Mouse (Mus musculus) hindlimb bud, embryonic 11.5 days (tissue): ENCODE data around the gene Tfeb.

ENCODE experiments used
- DNase-seq: peaks from one replicate; pipeline ENCODE4 v3.0.0-alpha.2; 2012; ENCODE audit warnings: low read depth, low spot score; ENCODE audit errors: extremely low spot score

The Tfeb gene

DNA sequence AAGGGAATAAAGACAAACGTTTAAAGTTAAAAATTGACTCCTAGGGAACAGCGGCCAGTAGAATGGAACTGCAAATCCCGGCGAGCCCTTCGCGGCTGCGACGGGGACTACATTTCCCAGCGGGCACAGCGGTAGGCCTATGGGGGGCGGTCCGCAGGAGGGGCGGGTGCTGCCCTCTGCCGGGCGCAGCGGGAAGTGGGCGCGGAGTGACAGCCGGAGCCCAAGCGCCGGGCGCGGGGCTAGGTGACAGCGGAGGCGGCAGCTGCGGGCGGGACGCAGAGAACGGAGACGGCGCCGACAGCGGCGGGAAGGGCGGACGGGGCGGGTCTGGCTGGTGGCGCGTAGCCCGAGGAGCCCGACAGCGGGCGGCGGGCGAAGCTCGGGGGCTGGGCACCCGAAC, at the start of gene Tfeb:
TSS of gene Tfeb (plus strand) at position 175 of the 400 bp plus-strand sequence.
- DNase-seq: no peak

DNA sequence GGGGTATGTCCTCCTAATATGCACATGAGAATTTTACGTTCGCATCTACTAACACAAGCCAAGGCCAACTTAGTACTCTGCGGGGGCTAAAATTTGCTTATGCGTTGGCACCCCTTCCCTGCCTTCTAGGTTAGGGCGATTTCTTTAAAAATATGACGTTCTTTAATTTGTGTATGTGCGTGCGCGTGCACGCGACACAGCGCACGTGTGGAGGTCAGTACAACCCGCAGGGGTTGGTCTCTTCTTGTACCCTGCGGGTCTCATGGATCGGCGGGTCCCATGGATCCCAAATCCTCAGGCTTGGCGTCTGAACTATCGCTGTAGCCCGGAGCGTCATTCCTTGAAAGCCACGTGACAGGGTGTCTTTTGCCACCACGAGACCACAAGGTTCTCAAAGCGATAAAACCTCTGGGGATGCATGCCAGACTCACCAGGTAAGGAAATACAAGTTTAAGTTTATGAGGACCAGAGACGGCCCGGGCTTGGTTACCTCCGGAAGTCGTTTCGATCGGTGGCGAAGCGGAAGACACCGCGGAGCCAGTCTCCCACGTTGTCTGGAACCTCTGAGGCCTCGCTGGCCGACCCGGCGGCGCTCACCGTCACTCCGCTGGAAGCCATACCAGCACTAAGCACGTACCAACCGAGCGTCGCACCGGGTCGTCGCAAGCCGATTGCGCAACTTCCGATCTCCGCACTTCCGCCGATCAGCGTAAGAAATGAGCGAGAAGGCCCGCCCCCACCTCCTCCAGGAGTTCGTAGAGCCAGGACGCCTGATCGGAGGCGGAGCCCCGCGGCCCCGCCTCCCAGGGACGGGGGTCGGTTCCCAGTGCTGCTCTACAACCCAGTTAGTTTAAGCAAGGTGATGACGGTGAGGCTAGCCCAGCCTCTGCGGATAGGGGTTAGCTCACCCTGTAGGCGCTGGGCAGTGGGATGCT, 49.2 kb upstream of the Tfeb start:
- peak; percentile 63 for DNase-seq

DNA sequence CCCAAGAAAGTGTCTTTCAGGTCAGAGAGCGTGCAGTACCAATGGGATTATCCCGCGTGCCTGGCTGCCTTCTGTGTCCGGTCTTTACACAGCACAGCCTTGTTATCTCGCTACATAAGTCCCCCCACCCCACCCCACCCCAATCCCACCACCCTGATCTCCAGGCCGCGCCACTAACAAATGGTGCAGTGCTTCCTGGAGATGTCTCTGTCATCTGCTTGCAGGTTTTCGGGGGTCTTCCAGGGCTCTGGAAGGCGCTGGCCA, 48.6 kb upstream of the Tfeb start, which contains the start of gene Tomm6:
TSS of gene Tomm6 (minus strand) at position 43 of the 264 bp plus-strand sequence.
- DNase-seq: no peak

DNA sequence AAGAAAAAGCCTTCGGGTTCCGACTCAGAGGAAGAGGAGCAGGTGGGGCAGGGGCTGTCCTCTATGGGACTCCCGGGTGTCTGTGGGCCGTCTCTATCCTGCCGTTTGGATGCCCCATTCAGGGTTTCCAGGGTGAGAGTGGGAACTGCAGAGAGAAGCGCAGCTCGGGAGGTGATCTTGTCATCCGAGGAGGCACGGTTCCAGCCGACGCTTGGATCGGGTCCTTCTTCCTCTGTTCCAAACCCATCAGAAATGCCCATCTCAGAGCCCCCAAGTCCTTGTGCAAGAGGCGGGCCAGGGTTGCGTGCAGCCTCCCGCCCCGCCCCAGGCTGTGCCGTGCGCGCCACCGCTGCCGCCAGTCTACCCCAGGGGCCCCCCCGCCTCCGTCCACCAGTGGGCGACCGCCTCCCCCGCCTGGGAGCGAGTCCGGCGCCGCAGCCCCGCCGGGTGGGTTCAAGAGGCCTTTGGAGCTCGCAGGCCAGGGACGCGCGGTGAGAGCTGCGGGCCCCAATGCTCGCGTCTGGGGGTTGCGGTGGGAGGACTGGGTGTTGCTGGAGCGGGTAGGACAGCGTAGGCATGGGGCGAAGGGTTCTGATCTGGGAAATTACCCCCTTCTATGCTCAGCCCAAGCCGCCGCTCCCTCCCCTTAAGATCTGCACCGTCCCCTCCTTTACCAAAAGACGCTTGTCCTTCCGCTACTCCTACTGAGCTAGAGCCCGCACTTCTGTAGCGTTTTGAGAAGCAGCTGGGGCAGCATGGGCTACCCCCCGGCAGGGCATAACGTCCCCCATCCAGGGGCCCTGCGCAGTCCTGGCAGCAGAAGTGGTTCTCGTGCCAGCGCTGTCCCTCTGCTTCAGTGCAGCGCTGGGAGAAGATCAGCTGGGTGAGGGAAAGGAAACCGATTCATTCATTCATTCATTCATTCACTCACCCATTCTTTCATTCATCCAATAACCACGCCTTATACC, 47.9 kb upstream of the Tfeb start, which contains the start of gene Frs3:
TSS of gene Frs3 (plus strand) at position 423 of the 968 bp plus-strand sequence.
- no peak for DNase-seq

DNA sequence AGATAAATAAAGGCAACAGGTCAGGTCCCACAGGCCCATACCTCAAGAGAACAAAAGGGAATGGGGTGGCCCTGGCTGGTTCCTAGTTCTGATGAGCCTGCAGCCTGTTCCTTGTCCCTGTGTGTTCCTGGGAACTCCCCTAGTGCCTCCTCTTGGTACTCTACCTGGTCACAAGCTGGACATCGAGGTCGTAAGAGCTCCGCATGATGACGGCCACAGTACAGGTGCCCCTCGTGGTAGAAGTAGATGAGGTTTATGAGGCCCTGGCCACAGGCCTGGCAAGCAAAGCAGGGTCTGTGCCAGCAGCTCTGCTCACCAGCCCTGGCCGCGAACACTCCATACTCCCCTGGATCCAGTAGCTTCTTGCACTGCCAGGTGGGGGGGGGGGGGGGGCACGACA, 46.9 kb upstream of the Tfeb start:
- no peak for DNase-seq

DNA sequence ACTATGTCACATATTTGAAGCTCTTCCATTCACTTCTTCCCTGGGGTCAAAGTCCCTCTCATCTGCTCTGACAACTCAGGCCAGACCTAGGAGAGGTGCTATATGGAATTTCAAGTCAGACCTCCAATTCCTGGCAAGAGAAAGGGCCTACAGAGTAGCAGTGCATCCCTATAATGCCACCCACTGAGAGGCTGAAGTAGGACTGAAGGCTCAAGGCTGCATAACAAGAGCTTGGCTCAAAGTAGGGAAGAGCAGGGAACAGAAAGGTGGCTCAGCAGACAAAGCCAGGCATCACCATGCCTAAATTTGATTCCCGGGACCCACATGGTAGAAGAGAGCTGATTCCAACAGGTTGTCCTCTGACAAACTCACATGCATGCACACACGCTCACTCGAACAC, 45.2 kb upstream of the Tfeb start:
- no peak for DNase-seq

DNA sequence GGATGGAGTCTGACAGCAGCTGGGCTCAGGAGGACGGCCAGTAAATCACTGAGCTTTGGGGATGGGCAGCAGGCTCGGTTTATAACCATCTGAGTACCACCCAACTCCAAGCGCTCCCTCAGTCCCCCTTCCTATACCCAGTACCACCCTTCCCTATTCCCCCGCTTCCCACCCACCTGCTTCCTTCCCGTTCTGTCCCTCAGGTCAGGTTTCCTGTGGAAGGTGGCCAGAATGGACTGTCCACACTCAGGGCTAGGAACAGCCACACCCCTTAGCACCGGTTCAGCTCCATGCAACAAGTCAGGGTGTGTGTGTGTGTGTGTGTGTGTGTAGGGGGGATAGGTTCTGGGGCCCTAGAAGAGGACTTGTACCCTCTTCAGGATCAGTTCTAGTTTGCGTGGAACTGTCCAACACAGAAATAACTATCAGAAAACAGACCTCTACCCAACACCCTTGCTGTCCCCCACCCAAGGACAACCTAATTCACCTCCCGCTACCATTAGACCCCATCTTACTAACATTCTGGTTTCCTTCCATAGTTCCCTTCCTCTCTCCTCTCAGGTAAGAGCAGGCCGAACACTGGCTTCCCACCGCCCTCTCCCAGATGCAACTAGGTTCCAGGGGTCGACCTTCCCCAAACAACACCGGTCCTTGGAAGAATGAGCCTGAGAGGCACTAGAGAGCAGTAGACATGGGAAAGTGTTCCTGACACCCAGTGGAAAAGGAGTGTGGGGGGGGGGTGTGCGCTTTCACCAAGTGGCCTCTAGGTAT, 43.0 kb upstream of the Tfeb start:
- DNase-seq: no peak

DNA sequence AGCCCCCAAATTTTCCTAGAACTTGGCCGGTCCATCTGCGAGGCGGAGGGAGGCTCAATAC, 42.6 kb upstream of the Tfeb start, which contains the start of gene Gm21981:
TSS of gene Gm21981 (minus strand) at position 14 of the 61 bp plus-strand sequence.
- DNase-seq: no peak

DNA sequence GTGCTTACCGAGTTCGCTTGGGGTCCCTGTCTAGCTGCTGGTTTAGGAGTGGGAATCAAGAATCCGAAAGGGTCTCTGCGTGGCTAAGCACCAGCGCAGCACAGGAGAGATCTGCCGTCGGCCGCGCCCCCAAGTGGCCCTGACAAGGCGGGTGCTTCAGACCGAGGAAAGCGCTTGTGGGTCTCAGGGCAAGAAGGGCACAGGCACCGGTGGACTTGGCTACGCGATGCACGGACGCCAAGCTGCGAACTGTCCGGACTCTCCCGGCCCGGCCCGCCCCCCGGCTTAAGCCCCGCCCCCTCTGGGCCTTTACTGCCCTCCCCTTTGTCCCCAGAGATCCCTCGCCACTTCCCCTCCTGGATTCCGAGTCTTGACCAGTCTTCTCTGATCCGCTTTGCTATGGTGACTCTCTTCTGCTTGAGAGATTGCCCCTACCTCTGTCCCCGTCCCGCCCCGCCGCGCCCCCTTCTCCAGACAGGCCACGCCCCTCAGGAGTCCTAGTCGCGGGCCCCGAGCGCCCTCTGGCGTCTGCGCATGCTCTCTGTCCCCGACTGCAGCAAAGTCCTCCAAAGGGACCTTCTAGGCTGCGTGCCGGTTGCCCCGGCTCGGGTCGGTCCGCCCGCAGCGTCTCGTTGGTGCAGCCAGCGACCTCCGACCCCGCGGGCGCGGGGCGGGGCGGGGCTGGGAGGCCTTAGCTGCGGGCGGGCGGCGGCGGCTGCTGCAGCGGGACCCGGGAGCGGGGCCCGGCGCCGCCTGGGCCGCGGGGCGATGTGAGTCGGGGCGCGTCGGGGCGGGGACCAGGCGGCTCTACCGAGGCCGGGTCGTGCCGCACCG, 42.1 kb upstream of the Tfeb start, which contains the start of gene Prickle4:
TSS of gene Prickle4 (minus strand) at position 234 of the 834 bp plus-strand sequence.
- peak; percentile 62 for DNase-seq

DNA sequence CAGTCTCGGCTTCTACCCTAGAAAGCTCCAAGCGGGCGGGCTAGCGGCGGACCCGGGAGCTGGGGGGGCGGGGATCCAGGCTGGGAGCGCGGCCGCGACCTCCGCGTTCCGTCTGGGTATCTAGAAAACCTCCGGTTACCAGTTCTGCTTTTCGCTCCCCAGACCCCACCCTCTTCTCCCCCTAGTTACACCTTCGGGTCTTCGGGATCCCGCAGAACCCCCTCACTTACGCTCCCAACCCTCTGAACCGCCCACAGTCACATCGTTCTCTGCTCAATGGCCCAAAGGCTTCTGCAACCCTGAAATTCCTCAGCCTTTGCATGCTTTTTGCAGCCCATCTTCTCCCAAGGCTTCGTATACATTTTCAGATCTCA, 41.5 kb upstream of the Tfeb start:
- DNase-seq: no peak

DNA sequence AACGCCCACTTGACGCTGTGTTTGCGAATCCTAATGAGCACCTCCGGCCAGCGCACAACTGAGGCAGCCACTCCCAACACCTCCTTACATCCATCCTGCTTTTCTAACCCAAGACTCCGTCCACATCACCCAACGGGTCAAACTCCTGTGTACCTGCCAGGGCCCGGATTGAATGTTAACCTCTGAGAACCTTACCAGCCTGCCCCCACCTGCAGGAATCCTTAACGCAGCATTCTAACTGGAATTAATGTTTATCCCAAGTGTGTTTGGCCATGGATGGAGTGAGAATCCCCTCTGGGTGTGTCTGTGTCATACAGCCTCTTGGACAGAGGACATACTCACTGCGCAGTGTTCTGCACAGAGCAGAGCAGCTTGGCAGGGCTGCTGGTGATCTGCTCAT, 38.7 kb upstream of the Tfeb start:
- DNase-seq: no peak

DNA sequence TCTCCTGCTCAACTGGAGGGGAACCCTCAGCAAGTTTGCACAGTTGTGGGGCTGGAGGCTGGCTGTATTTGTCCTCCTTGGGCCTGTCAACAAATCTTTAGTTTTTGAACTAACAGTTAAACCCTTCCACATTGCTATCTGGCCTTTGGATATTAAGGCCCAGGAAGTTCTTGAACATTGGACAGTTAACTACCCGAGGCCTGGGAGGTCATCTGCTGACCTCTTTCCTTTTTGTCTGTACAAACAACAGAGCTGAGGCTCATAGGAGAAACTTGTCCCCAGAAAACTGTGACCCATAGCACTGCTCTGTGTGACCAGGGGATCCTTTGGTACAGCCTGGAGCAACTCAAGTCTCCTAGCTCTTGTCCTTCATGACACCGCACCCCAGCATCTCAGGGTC, 37.8 kb upstream of the Tfeb start:
- no peak for DNase-seq

DNA sequence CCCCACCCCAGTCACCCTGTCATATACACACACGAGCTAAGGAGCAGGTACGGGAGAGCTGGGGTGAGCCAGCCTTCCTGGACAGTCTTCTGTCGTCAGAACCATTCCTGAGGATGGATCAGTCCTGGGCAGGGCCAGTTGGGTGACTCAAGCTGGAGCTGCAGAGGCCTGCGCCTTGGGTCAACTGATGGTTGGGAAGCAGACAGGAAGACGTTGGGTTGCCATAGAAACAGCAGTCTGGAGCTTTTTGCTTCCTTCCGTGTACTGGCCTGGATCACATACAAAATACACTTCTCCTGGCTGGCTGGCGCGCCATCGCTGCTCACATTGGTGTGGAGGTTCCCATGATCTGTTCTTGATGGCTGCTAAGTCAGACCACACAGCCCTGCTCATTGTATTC, 35.0 kb upstream of the Tfeb start:
- no peak for DNase-seq

DNA sequence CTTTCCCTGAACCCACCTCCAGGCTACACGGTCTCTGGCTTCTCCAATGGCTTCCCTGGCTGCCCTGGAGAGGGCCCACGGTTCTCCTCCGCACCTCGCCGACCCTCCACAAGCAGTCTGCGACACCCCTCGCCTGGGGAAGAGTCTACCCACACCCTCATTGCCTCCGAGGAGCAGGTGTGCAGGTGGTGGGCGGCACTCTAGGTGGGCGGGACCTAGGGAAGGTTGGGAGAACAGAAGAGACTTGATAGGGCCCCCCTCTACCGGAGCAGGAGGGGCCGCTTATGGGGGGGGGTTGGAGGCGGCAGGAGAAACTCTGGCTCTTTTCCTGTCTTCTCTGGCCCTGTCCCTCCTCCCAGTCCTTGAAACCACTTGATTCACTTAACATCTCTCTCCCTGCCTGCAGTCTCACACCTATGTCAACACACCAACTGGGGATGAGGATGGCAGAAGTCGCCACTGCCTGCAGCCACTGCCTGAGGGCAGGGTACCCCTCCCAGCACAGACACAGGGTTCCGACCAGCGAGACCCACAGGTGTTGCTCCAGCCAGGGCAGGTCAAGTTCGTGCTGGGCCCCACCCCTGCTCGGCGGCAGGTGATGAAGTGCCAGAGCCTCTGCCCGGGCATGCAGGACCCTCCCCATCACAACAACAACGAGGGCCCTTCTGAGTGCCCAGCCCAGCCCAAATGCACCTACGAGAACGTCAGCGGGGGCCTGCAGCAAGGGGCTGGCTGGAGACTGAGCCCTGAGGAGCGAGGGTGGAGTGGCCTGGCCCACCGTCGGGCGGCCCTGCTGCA, 34.1 kb upstream of the Tfeb start:
- DNase-seq: no peak

DNA sequence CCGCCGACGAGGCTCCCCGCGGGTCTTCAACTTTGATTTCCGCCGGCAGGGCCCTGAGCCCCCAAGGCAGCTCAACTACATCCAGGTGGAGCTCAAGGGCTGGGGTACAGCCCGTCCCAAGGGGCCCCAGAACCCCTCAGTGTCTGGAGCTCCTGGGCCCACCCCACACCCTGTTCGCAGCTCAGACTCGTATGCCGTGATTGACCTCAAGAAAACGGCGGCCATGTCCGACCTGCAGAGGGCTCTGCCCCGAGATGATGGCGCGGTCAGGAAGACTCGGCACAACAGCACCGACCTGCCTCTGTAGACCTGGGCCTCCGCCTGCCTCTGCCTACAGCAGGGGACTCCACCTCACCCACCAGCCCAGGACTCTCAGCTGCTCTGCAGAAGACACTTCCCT, 33.3 kb upstream of the Tfeb start:
- no peak for DNase-seq

DNA sequence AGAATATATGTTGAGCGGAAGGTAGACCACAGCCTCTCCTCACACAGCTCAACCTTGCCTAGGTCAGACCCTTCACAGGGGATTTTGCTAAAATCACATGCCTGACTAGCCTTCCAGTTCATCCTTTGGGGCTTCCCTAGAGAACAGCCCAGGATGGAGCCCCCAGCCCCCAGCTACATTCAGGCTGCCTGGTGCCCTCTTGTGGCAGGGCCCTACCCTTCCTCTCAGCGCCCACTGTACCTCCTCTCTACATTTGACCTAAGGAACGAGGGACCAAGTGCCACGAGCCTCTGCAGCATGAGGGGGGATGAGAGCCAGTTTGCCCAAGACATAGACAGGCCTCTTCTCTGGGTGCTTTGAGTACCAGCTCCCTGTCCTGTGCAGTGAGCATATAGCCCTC, 32.1 kb upstream of the Tfeb start:
- no peak for DNase-seq

DNA sequence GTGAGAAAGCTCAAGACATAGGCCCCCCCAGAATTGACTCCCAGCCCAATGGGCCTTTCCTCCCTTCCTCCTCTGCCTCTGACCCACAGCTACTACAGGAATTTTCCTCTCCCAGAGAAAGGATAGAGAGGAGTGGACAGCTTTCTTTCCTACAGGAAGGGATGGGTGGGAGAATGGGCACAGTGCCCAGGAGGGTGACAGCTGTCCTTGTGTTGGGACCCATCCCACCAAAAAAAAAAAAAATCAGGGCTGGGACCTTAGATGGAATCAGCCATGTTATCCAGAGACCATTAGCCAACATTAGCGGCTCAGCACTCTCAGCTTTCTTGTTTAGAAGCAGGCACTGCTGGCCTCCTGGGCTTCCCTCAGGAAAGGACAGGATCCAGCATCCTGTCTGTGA, 30.6 kb upstream of the Tfeb start:
- DNase-seq: no peak

DNA sequence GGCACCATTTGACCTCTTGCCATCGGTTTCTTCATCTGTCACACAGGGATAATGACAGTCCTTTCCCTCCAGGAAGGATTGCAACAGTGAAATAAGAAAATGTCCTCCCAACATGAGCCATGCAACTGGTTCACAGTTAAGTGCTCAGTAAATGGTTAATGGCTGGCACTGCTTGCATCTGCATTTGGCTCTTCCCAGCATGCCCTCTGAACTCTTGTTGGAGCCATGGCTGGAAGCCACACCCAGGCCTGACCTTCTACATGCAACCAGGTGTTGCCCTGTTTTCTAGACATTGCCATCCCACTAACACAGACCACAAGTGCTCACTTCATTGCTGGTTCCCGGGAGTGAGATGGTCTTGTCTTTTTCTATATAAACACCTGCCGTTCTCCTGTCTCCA, 28.9 kb upstream of the Tfeb start:
- no peak for DNase-seq

DNA sequence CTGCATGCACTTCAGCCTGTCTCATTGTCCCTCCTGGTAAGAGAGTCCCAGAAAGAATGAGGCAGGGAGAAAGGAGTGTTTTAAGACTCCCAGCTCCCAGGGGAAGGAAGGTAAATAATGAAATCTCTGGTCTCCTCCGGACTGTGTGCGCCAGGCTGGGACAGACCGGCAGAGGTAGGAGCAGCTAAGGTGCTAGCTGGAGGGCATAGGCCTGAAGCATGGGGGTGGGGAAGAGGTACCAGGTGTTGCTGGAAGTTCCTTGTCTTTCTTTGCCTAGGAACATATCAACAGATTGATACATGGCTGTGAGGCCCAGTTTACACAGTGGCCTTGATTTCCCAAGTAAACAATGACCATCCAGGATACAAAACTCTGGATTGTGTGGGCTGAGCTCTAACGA, 27.9 kb upstream of the Tfeb start:
- no peak for DNase-seq

DNA sequence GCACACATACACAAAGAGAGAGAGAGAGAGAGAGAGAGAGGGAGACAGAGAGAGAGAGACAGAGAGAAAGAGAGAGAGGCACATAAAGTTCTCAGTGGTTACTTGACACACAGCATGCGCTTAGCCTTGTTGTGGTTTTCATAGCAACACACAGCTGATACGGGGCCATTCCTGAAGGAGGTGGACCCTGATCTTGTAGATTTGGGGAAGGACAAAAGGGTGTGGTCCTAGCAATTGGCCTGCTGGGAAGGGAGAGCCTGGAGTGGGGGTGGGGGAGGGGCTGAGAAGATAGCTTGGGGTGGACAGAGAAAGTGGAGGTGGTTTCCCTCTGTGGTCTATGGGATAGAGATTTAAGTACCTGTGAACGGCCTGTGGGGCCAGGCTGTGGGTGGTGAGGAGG, 26.8 kb upstream of the Tfeb start:
- DNase-seq: no peak
